Mouse (Mus musculus) brain, embryonic 14.5 days (tissue): ENCODE data around the gene Gzf1.

Experiments used
- CTCF ChIP-seq: fragments of 200-500 bp; IDR thresholded peaks from 2 replicates; pipeline ENCODE4 v1.5.1; 2012; ENCODE audit warnings: inconsistent platforms, mild to moderate bottlenecking, moderate library complexity, borderline replicate concordance; ENCODE audit not compliant: insufficient read depth, insufficient read length; ENCODE audit errors: extremely low read depth
- POLR2A ChIP-seq: fragments of 200-500 bp; IDR thresholded peaks from 2 replicates; pipeline ENCODE4 v1.6.1; 2012; ENCODE audit warnings: mild to moderate bottlenecking, inconsistent platforms, borderline replicate concordance; ENCODE audit not compliant: poor library complexity, insufficient read depth, insufficient read length, severe bottlenecking; ENCODE audit errors: extremely low read depth

DNA sequence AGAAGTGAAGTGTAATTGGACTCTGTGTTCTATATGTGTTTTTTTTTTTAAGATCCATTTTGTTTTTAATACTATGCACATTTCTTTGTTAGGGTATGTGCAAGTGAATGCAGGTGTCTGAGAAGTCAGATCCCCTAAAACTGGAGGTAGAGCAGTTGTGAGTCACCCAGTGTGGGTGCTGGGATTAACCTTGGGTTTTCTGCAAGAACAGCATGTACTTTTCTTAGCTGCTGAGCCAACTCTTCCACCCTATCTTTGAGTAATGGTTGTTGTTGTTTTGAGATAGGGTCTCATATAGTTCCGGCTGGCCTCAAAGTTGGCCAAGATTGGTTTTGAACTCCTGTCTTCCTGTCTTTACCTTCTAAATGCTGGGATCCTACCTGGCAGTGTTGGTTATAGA, 2.2 kb downstream of the Gzf1 start:
- TF ChIP-seq CTCF (no peak), POLR2A (no peak)
